Mouse (Mus musculus): ENCODE measurements at regions not wholly inside any gene's neighbourhood (a gene's known extent, or its start where the extent isn't known, plus 50 kb on each side); places are given as distances from the start of the nearest gene placed in this dataset.
"Not testable (repeated sequence)": the region's sequence is repeated elsewhere in the genome, so short reads cannot be mapped to it uniquely, and the experiment has no call there.

- H3K9ac ChIP-seq (ENCODE audit: low read depth, low read length) = no peak overlapping the region
- no peak overlapping the region for H3K27ac ChIP-seq (ENCODE audit: low read depth, low read length)
- H3K27me3 ChIP-seq (replicated peaks; ENCODE audit: control insufficient read depth, insufficient read depth, low read length) = no peaks in the 10 kb centered on the region
- WGBS = 63% methylated on average over 10 of the region's 10 CpGs
- no peaks in the 10 kb centered on the region for H3K4me1 ChIP-seq (replicated peaks; ENCODE audit: control insufficient read depth, insufficient read depth, low read length)
- TF ChIP-seq CTCF (IDR thresholded peaks at IDR 0.05; ENCODE audit: low read depth) = no peak
- ATAC-seq = no peak
- no peak overlapping the region for H3K4me2 ChIP-seq (replicated peaks; ENCODE audit: low read depth)
- H3K4me3 ChIP-seq (ENCODE audit: low read depth, low read length) = no peak overlapping the region
- H3K9me3 ChIP-seq (ENCODE audit: control insufficient read depth) = no peaks in the 10 kb centered on the region
- H3K36me3 ChIP-seq (ENCODE audit: control insufficient read depth, insufficient read depth) = no peaks in the 10 kb centered on the region
Observed at GRCm38 (mm10) chr8:15670722-15671121, 624.8 kb upstream of the BB014433 start.

- Histone ChIP-seq H3K4me3 (ENCODE audit: low read depth, low read length) (no peak overlapping the region), H3K4me2 (replicated peaks; ENCODE audit: low read depth) (no peak overlapping the region), H3K9me3 (ENCODE audit: control insufficient read depth) (no peaks in the 10 kb centered on the region), H3K27ac (ENCODE audit: low read depth, low read length) (no peak overlapping the region), H3K36me3 (ENCODE audit: control insufficient read depth, insufficient read depth) (no peaks in the 10 kb centered on the region), H3K4me1 (replicated peaks; ENCODE audit: control insufficient read depth, insufficient read depth, low read length) (no peaks in the 10 kb centered on the region), H3K9ac (ENCODE audit: low read depth, low read length) (no peak overlapping the region), H3K27me3 (replicated peaks; ENCODE audit: control insufficient read depth, insufficient read depth, low read length) (no peaks in the 10 kb centered on the region)
- no peak for ATAC-seq
- no peak for TF ChIP-seq CTCF (IDR thresholded peaks at IDR 0.05; ENCODE audit: low read depth)
- WGBS = 71% methylated on average over 5 of the region's 5 CpGs
Observed at GRCm38 (mm10) chr8:15670298-15670697, 624.4 kb upstream of the BB014433 start.

GRCm38 (mm10) chr8:15669515-15669914 lies 623.6 kb upstream of the BB014433 start:
- TF ChIP-seq CTCF (IDR thresholded peaks at IDR 0.05; ENCODE audit: low read depth) = no peak
- Histone ChIP-seq H3K4me3 (ENCODE audit: low read depth, low read length) (no peak overlapping the region), H3K4me1 (replicated peaks; ENCODE audit: control insufficient read depth, insufficient read depth, low read length) (no peaks in the 10 kb centered on the region), H3K27ac (ENCODE audit: low read depth, low read length) (no peak overlapping the region), H3K9me3 (ENCODE audit: control insufficient read depth) (no peaks in the 10 kb centered on the region), H3K4me2 (replicated peaks; ENCODE audit: low read depth) (no peak overlapping the region), H3K27me3 (replicated peaks; ENCODE audit: control insufficient read depth, insufficient read depth, low read length) (no peaks in the 10 kb centered on the region), H3K36me3 (ENCODE audit: control insufficient read depth, insufficient read depth) (no peaks in the 10 kb centered on the region), H3K9ac (ENCODE audit: low read depth, low read length) (no peak overlapping the region)
- 80% methylated on average over 3 of the region's 3 CpGs for WGBS
- ATAC-seq = no peak

GRCm38 (mm10) chr8:15660602-15661001 lies 614.7 kb upstream of the BB014433 start:
- no peak overlapping the region for H3K4me2 ChIP-seq (replicated peaks; ENCODE audit: low read depth)
- no peaks in the 10 kb centered on the region for H3K4me1 ChIP-seq (replicated peaks; ENCODE audit: control insufficient read depth, insufficient read depth, low read length)
- H3K27ac ChIP-seq (ENCODE audit: low read depth, low read length) = no peak overlapping the region
- no peak overlapping the region for H3K9ac ChIP-seq (ENCODE audit: low read depth, low read length)
- no peak overlapping the region for H3K4me3 ChIP-seq (ENCODE audit: low read depth, low read length)
- H3K27me3 ChIP-seq (replicated peaks; ENCODE audit: control insufficient read depth, insufficient read depth, low read length) = no peaks in the 10 kb centered on the region
- WGBS = 59% methylated on average over 1 of the region's 1 CpGs
- no peak for ATAC-seq
- no peaks in the 10 kb centered on the region for H3K36me3 ChIP-seq (ENCODE audit: control insufficient read depth, insufficient read depth)
- no peaks in the 10 kb centered on the region for H3K9me3 ChIP-seq (ENCODE audit: control insufficient read depth)
- no peak for TF ChIP-seq CTCF (IDR thresholded peaks at IDR 0.05; ENCODE audit: low read depth)

GRCm38 (mm10) chr8:15634769-15635366 lies 589.0 kb upstream of the BB014433 start:
- Histone ChIP-seq H3K9ac (ENCODE audit: low read depth, low read length) (no peak overlapping the region), H3K4me2 (replicated peaks; ENCODE audit: low read depth) (no peak overlapping the region), H3K9me3 (ENCODE audit: control insufficient read depth) (no peaks in the 10 kb centered on the region), H3K36me3 (ENCODE audit: control insufficient read depth, insufficient read depth) (no peaks in the 10 kb centered on the region), H3K27ac (ENCODE audit: low read depth, low read length) (no peak overlapping the region), H3K27me3 (replicated peaks; ENCODE audit: control insufficient read depth, insufficient read depth, low read length) (no peaks in the 10 kb centered on the region), H3K4me3 (ENCODE audit: low read depth, low read length) (no peak overlapping the region), H3K4me1 (replicated peaks; ENCODE audit: control insufficient read depth, insufficient read depth, low read length) (no peaks in the 10 kb centered on the region)
- WGBS = 83% methylated on average over 4 of the region's 4 CpGs
- TF ChIP-seq CTCF (IDR thresholded peaks at IDR 0.05; ENCODE audit: low read depth) = no peak
- no peak for ATAC-seq

GRCm38 (mm10) chr8:15628584-15628983 lies 582.7 kb upstream of the BB014433 start:
- WGBS = 81% methylated on average over 2 of the region's 2 CpGs
- Histone ChIP-seq H3K27ac (ENCODE audit: low read depth, low read length) (no peak overlapping the region), H3K4me1 (replicated peaks; ENCODE audit: control insufficient read depth, insufficient read depth, low read length) (no peaks in the 10 kb centered on the region), H3K9me3 (ENCODE audit: control insufficient read depth) (no peaks in the 10 kb centered on the region), H3K36me3 (ENCODE audit: control insufficient read depth, insufficient read depth) (no peaks in the 10 kb centered on the region), H3K9ac (ENCODE audit: low read depth, low read length) (no peak overlapping the region), H3K4me3 (ENCODE audit: low read depth, low read length) (no peak overlapping the region), H3K4me2 (replicated peaks; ENCODE audit: low read depth) (no peak overlapping the region), H3K27me3 (replicated peaks; ENCODE audit: control insufficient read depth, insufficient read depth, low read length) (no peaks in the 10 kb centered on the region)
- no peak for ATAC-seq
- no peak for TF ChIP-seq CTCF (IDR thresholded peaks at IDR 0.05; ENCODE audit: low read depth)

GRCm38 (mm10) chr8:15623602-15624392 lies 577.9 kb upstream of the BB014433 start:
- H3K27me3 ChIP-seq (replicated peaks; ENCODE audit: control insufficient read depth, insufficient read depth, low read length); H3K4me2 ChIP-seq (replicated peaks; ENCODE audit: low read depth); H3K36me3 ChIP-seq (ENCODE audit: control insufficient read depth, insufficient read depth); H3K27ac ChIP-seq (ENCODE audit: low read depth, low read length); H3K9ac ChIP-seq (ENCODE audit: low read depth, low read length); ATAC-seq; H3K9me3 ChIP-seq (ENCODE audit: control insufficient read depth); H3K4me1 ChIP-seq (replicated peaks; ENCODE audit: control insufficient read depth, insufficient read depth, low read length); H3K4me3 ChIP-seq (ENCODE audit: low read depth, low read length): not testable (repeated sequence)
- 88% methylated on average over 30 of the region's 31 CpGs for WGBS
